In genomic region chr17:85458075-85458474, GRCm38 (mm10) we compare ENCODE assay signal across 10 mouse cellular contexts.
DNase-seq lines count a peak whose midpoint lies in the region; ATAC-seq and TF ChIP-seq lines count a peak whose summit lies in the region.
"Had no signal": no experiment of that assay in that cellular context is flagged by ENCODE, and none has a peak within 500 bp of the region (broad histone marks: within the 10 kb centered on the region; RNA-seq: fewer than 3 reads in every experiment).

No protein-coding gene starts in this region.

- peaks cover 96% of the 10 kb centered on the region for H3K27me3 ChIP-seq in heart, embryonic 13.5 days (replicated peaks)
- peaks cover 89% of the 10 kb centered on the region for H3K27me3 ChIP-seq in midbrain, embryonic 12.5 days
- H3K27me3 ChIP-seq in midbrain, postnatal 0 days (ENCODE audit: insufficient read depth, low read length) = peaks cover 79% of the 10 kb centered on the region
- H3K27me3 ChIP-seq in limb, embryonic 11.5 days (ENCODE audit: control insufficient read depth, insufficient read depth, low read length) = peaks cover 80% of the 10 kb centered on the region

- H3K27ac ChIP-seq in heart, embryonic 13.5 days (replicated peaks) = no peak overlapping the region
- no peak overlapping the region for H3K27ac ChIP-seq in midbrain, embryonic 12.5 days (replicated peaks)
- H3K27ac ChIP-seq in midbrain, postnatal 0 days (ENCODE audit: low read depth, low read length) = no peak overlapping the region
- no peak overlapping the region for H3K27ac ChIP-seq in limb, embryonic 11.5 days (replicated peaks; ENCODE audit: low read depth, low read length)

- ATAC-seq in heart, embryonic 13.5 days (ENCODE audit: extremely low read depth, insufficient number of reproducible peaks, low FRiP score, low TSS enrichment) = no peak
- ATAC-seq in midbrain, embryonic 12.5 days (ENCODE audit: low FRiP score, low read depth) = no peak
- ATAC-seq in midbrain, postnatal 0 days (ENCODE audit: low FRiP score) = no peak
- ATAC-seq in limb, embryonic 11.5 days (ENCODE audit: insufficient number of reproducible peaks, low FRiP score, low TSS enrichment, low read depth) = 0 out of 2 replicates have a peak, but pooled peaks have one; percentile 47

- H3K9ac ChIP-seq in heart, embryonic 13.5 days = no peak overlapping the region
- H3K9ac ChIP-seq in midbrain, embryonic 12.5 days (replicated peaks) = no peak overlapping the region
- no peak overlapping the region for H3K9ac ChIP-seq in midbrain, postnatal 0 days (replicated peaks; ENCODE audit: low read length, poor library complexity, severe bottlenecking)
- no peak overlapping the region for H3K9ac ChIP-seq in limb, embryonic 11.5 days (ENCODE audit: low read length)

- H3K36me3 ChIP-seq in heart, embryonic 13.5 days = no peaks in the 10 kb centered on the region
- no peaks in the 10 kb centered on the region for H3K36me3 ChIP-seq in midbrain, embryonic 12.5 days
- no peaks in the 10 kb centered on the region for H3K36me3 ChIP-seq in midbrain, postnatal 0 days (ENCODE audit: insufficient read depth, low read length)
- no peaks in the 10 kb centered on the region for H3K36me3 ChIP-seq in limb, embryonic 11.5 days (ENCODE audit: control insufficient read depth, insufficient read depth, low read length)

- peak overlapping the region; percentile 10; the same call in 1 of the 2 replicates for H3K4me3 ChIP-seq in heart, embryonic 13.5 days
- no peak overlapping the region for H3K4me3 ChIP-seq in midbrain, embryonic 12.5 days
- no peak overlapping the region for H3K4me3 ChIP-seq in midbrain, postnatal 0 days (ENCODE audit: low read depth, low read length)
- no peak overlapping the region for H3K4me3 ChIP-seq in limb, embryonic 11.5 days (ENCODE audit: low read depth, low read length)

- H3K4me2 ChIP-seq in heart, embryonic 13.5 days = peak overlapping the region; percentile 26
- peak overlapping the region; percentile 28; the same call in 1 of the 2 replicates for H3K4me2 ChIP-seq in midbrain, embryonic 12.5 days (replicated peaks)
- no peak overlapping the region for H3K4me2 ChIP-seq in midbrain, postnatal 0 days (ENCODE audit: low read depth, low read length, poor library complexity, severe bottlenecking)
- no peak overlapping the region for H3K4me2 ChIP-seq in limb, embryonic 11.5 days (ENCODE audit: low read depth, severe bottlenecking)

- H3K9me3 ChIP-seq in heart, embryonic 13.5 days = no peaks in the 10 kb centered on the region
- H3K9me3 ChIP-seq in midbrain, embryonic 12.5 days = no peaks in the 10 kb centered on the region
- no peaks in the 10 kb centered on the region for H3K9me3 ChIP-seq in midbrain, postnatal 0 days (ENCODE audit: low read length)
- no peaks in the 10 kb centered on the region for H3K9me3 ChIP-seq in limb, embryonic 11.5 days (ENCODE audit: control insufficient read depth, low read length)

- peaks cover 11% of the 10 kb centered on the region for H3K4me1 ChIP-seq in heart, embryonic 13.5 days
- H3K4me1 ChIP-seq in midbrain, embryonic 12.5 days = peaks cover 30% of the 10 kb centered on the region
- H3K4me1 ChIP-seq in midbrain, postnatal 0 days (ENCODE audit: insufficient read depth, low read length) = no peaks in the 10 kb centered on the region
- peaks cover 3% of the 10 kb centered on the region; the same call in 1 of the 2 replicates for H3K4me1 ChIP-seq in limb, embryonic 11.5 days (ENCODE audit: control insufficient read depth, insufficient read depth, low read length)

- no peak for DNase-seq in heart, adult 9 months (ENCODE audit: low spot score in 2 of 2)
- DNase-seq in midbrain, postnatal 0 days (ENCODE audit: low spot score) = no peak
- DNase-seq in limb, embryonic 11.5 days (ENCODE audit: low spot score) = peak; percentile 71
- DNase-seq in cerebellum, adult 9-11 months = no peak
- DNase-seq in frontal cortex, postnatal 25 days (ENCODE audit: low spot score in 2 of 2) = no peak
- DNase-seq in right cerebral cortex, postnatal 10 days (ENCODE audit: low spot score in 2 of 2) = no peak
- DNase-seq: gastrocnemius, postnatal 36 days; layer of hippocampus, postnatal 36 days had no signal

- WGBS in heart, embryonic 13.5 days = 5% methylated on average over 14 of the region's 14 CpGs
- WGBS in midbrain, embryonic 12.5 days = 2% methylated on average over 14 of the region's 14 CpGs
- 14% methylated on average over 14 of the region's 14 CpGs for WGBS in midbrain, postnatal 0 days
- WGBS in limb, embryonic 11.5 days = 2% methylated on average over 14 of the region's 14 CpGs

- TF ChIP-seq CTCF in midbrain, postnatal 0 days (IDR thresholded peaks at IDR 0.05) = no peak

Comparison
In these comparisons a context has a peak if more than half of its experiments do, and no peak if none do; other contexts are left out.
1. H3K4me2 ChIP-seq: peak in heart, embryonic 13.5 days (single experiment) and midbrain, embryonic 12.5 days (single experiment); none in midbrain, postnatal 0 days (single experiment) and limb, embryonic 11.5 days (single experiment).